Mouse (Mus musculus): Measurements from ENCODE around the gene Clta. TPM values are rescaled to one million over a fixed set of nuclear protein-coding genes. Genes with fewer than 3 reads are reported as not detected.

Clta gene
- polyA plus RNA-seq, 1 experiment from 2014 or later, result 237 TPM

DNA sequence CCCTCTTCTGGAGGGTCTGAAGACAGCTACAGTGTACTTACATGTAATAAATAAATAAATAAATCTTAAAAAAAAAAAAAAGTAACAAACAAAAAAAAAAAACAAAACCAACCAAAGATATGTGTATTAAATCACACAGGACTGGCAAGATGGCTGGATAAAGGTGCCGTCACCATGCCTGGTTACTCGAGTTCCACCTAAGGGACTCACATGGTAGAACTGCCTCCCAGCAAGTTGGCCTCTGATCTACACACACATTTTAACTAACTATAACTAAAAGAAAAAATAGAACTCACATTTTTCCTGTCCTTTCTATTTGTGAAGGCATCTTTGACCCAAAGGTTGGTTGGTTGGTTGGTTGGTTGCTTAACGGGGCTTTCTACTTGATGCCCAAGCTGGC, 7.5 kb downstream of the Clta start:
- Histone ChIP-seq H3K36me3 (ENCODE audit: insufficient read depth) (peaks cover 5% of the 10 kb centered on the region; the same call in 1 of the 2 replicates), H3K4me3 (ENCODE audit: low read depth, low read length) (peak overlapping the region; percentile 100), H3K9me3 (ENCODE audit: low read depth, low read length) (no peaks in the 10 kb centered on the region), H3K27me3 (ENCODE audit: insufficient read depth, low read length) (no peaks in the 10 kb centered on the region), H3K9ac (peak overlapping the region; percentile 94), H3K4me1 (ENCODE audit: insufficient read depth) (peaks cover 6% of the 10 kb centered on the region; the same call in 1 of the 2 replicates), H3K27ac (ENCODE audit: low read depth) (peak overlapping the region; percentile 67), H3K4me2 (peak overlapping the region; percentile 89)
- 74% methylated on average over 3 of the region's 3 CpGs for WGBS
- DNase-seq, result no peak
- TF ChIP-seq CTCF (IDR thresholded peaks at IDR 0.05; ENCODE audit: low read depth), result no peak
- ATAC-seq (ENCODE audit: insufficient read depth), result no peak

DNA sequence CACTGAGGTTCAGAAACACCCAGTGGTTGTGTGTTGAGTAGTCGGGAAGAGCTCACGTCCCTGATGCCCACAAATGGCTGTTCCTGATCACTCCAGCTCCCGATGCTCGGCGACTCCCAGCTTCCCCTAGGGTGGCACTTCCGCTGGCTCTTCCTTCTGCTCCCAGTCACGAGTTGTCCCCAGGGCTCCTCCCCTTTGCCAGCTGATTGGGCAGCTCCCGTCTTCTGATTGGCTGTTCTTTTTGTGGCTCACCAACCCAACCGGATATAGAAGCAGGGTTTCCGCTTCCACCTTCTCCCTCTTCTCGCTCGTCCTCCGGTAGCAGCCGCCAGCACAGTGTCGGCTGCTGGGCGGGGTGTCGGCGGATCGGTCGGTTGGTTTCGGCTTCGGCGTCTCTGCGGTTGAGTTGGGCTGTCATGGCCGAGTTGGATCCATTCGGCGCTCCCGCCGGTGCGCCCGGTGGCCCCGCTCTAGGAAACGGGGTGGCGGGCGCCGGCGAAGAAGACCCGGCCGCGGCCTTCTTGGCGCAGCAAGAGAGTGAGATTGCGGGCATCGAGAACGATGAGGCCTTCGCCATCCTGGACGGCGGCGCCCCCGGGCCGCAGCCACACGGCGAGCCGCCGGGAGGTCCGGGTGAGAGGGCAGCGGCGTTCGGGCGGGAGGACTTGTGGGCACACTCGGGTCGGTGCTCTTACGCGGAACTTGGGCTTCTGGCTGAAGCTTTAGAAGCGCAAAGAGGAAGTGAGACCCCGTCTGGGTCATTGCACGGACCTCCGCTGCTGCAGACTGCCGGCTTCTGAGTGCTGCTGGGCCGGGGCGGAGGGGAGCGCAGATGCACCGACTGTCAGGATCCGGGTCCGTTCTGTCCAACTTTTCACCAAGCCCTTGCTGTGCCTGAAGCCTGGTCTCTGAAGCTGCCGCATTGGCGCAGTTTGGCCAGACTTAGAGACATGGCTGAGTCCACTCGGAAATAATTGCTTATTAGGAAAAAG, 8.4 kb downstream of the Clta start:
- peak; percentile 98 for ATAC-seq (ENCODE audit: insufficient read depth)
- Histone ChIP-seq H3K4me3 (ENCODE audit: low read depth, low read length) (peak overlapping the region; percentile 100), H3K4me1 (ENCODE audit: insufficient read depth) (peaks cover 6% of the 10 kb centered on the region; the same call in 1 of the 2 replicates), H3K4me2 (peak overlapping the region; percentile 89), H3K36me3 (ENCODE audit: insufficient read depth) (peaks cover 5% of the 10 kb centered on the region; the same call in 1 of the 2 replicates), H3K9me3 (ENCODE audit: low read depth, low read length) (no peaks in the 10 kb centered on the region), H3K27ac (ENCODE audit: low read depth) (peak overlapping the region; percentile 67), H3K9ac (peak overlapping the region; percentile 94), H3K27me3 (ENCODE audit: insufficient read depth, low read length) (no peaks in the 10 kb centered on the region)
- under 1% methylated on average over 77 of the region's 77 CpGs for WGBS
- no peak for TF ChIP-seq CTCF (IDR thresholded peaks at IDR 0.05; ENCODE audit: low read depth)
- DNase-seq, result peak; percentile 96

DNA sequence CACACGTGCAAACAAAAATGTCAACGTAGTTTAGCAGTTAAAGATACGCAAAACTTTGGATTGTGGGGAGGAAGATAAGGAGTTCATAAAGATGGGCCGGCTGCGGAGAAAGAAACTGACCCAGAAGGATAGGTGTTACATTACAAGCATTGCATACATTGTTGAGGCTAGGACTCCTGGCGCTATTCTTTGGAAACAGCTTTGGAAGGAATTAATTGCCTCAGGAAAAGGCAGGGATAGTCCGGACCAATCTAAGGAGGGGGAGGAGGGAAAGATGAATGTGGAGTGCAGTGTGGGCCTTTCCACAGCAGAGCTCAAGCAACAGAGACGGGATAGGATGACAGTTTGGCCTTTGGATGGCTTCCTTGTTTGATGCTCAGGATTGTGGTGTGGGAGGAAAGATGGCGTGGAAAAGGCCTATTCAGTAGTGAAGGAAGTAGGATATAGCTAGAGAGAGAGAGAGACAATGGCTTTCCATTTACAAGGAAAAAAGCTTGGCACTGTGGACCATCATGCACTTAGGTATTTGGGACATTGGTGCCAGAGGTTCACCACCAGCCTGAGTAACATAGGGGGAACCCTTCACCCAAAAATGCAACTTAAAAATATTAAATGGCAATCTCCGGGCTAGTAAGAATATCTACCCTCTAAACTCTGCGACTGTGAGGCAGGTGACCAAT, 9.3 kb downstream of the Clta start:
- WGBS, result 21% methylated on average over 11 of the region's 11 CpGs
- Histone ChIP-seq H3K9me3 (ENCODE audit: low read depth, low read length) (no peaks in the 10 kb centered on the region), H3K9ac (peak overlapping the region; percentile 94), H3K4me3 (ENCODE audit: low read depth, low read length) (peak overlapping the region; percentile 100), H3K27me3 (ENCODE audit: insufficient read depth, low read length) (no peaks in the 10 kb centered on the region), H3K4me1 (ENCODE audit: insufficient read depth) (peaks cover 6% of the 10 kb centered on the region; the same call in 1 of the 2 replicates), H3K27ac (ENCODE audit: low read depth) (no peak overlapping the region), H3K4me2 (peak overlapping the region; percentile 89), H3K36me3 (ENCODE audit: insufficient read depth) (peaks cover 5% of the 10 kb centered on the region; the same call in 1 of the 2 replicates)
- peak; percentile 3 for DNase-seq
- no peak for ATAC-seq (ENCODE audit: insufficient read depth)
- TF ChIP-seq CTCF (IDR thresholded peaks at IDR 0.05; ENCODE audit: low read depth), result no peak

DNA sequence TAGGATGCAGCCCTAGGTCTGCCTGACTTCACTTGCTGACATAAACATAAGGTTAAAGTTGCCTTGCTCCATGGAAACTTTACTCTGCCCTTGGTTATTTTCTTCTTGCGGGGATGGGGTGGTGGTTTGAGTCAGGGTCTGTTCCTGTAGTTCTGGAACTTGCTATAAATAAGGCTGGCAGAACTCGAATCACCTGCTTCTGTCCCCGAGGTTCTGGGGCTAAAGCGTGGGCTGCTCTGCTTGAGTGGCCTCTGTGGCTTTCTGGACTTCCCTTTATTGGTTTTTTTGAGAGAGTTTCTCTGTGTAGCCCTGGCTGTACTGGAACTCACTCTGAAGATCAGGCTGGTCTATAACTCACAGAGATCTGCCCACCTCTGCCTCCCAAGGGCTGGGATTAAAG, 11.8 kb downstream of the Clta start:
- ATAC-seq (ENCODE audit: insufficient read depth) (no peak), DNase-seq (no peak)
- Histone ChIP-seq H3K9me3 (ENCODE audit: low read depth, low read length) (no peaks in the 10 kb centered on the region), H3K4me2 (no peak overlapping the region), H3K4me1 (ENCODE audit: insufficient read depth) (peaks cover 6% of the 10 kb centered on the region; the same call in 1 of the 2 replicates), H3K27me3 (ENCODE audit: insufficient read depth, low read length) (no peaks in the 10 kb centered on the region), H3K4me3 (ENCODE audit: low read depth, low read length) (no peak overlapping the region), H3K36me3 (ENCODE audit: insufficient read depth) (peaks cover 29% of the 10 kb centered on the region), H3K27ac (ENCODE audit: low read depth) (no peak overlapping the region), H3K9ac (no peak overlapping the region)
- no peak for TF ChIP-seq CTCF (IDR thresholded peaks at IDR 0.05; ENCODE audit: low read depth)
- WGBS, result 90% methylated on average over 4 of the region's 4 CpGs

DNA sequence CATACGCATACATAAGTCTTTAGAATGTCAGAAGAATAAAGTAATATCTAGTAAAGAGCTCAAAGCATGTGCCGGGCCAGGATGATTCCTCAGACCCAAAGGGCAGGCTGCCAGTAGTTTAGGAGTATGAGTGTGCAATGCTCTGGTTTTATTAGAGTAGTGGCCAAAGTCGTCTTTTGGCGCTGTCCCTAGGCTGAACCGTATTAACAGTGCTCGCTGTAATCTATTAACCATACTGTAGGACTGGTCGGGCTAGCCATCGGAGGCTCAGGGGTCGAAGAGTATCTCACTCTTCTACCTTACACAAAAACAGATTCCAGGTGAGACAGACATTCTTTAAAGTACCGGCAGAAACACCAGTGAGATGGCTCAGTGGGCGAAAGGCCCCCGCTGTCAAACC, 12.5 kb downstream of the Clta start:
- whole genome bisulfite sequencing, result 88% methylated on average over 12 of the region's 12 CpGs
- no peak for DNase-seq
- Histone ChIP-seq H3K9me3 (ENCODE audit: low read depth, low read length) (no peaks in the 10 kb centered on the region), H3K4me1 (ENCODE audit: insufficient read depth) (peaks cover 6% of the 10 kb centered on the region; the same call in 1 of the 2 replicates), H3K4me3 (ENCODE audit: low read depth, low read length) (no peak overlapping the region), H3K27ac (ENCODE audit: low read depth) (no peak overlapping the region), H3K27me3 (ENCODE audit: insufficient read depth, low read length) (no peaks in the 10 kb centered on the region), H3K9ac (no peak overlapping the region), H3K36me3 (ENCODE audit: insufficient read depth) (peaks cover 35% of the 10 kb centered on the region), H3K4me2 (no peak overlapping the region)
- no peak for TF ChIP-seq CTCF (IDR thresholded peaks at IDR 0.05; ENCODE audit: low read depth)
- ATAC-seq (ENCODE audit: insufficient read depth), result no peak

DNA sequence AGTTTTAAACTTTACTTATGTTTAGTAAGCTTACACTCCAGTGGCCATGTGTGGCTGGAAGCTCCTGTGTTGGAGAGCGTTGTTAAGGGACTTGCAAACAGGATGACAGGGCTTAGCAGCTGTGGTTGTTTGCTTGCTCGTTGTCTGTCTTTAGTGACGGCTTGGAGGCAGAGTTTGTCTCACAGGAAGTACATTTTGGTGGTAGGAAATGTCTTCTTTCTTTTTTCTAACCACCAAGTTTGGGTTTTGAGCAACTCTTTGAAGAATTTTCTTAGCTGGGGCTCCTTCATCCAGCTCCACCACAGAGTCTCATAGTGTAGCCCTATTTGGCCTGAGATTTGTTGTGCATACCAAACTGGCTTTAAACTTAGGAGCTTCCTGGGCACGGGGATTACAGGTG, 18.1 kb downstream of the Clta start:
- Histone ChIP-seq H3K4me1 (ENCODE audit: insufficient read depth) (no peaks in the 10 kb centered on the region), H3K9ac (no peak overlapping the region), H3K9me3 (ENCODE audit: low read depth, low read length) (no peaks in the 10 kb centered on the region), H3K4me2 (no peak overlapping the region), H3K36me3 (ENCODE audit: insufficient read depth) (peaks cover 80% of the 10 kb centered on the region), H3K4me3 (ENCODE audit: low read depth, low read length) (no peak overlapping the region), H3K27ac (ENCODE audit: low read depth) (no peak overlapping the region), H3K27me3 (ENCODE audit: insufficient read depth, low read length) (no peaks in the 10 kb centered on the region)
- no peak for DNase-seq
- no peak for TF ChIP-seq CTCF (IDR thresholded peaks at IDR 0.05; ENCODE audit: low read depth)
- 75% methylated on average over 4 of the region's 4 CpGs for WGBS
- ATAC-seq (ENCODE audit: insufficient read depth), result no peak

DNA sequence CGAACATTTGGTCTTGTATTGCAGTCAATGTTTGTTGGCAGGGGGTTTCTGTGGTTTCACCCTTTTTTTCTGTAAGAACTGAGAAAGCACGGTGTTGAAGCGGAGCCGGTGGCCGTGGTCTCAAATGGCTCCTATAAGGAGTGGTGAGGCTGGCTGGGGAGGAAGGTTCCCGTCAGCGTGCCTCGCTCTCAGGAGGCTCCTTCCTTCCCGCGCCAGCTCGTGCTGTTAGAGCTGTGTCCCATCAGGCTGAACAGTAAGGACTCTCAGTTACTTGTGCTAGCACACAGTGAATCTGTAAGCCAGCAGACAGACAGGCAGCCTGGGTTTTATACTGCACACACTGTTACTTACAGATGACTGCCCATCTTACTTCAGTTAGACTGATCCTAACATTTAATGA, 18.5 kb downstream of the Clta start:
- DNase-seq (no peak), ATAC-seq (ENCODE audit: insufficient read depth) (no peak)
- H3K36me3 ChIP-seq (ENCODE audit: insufficient read depth), result peaks cover 85% of the 10 kb centered on the region
- H3K9ac ChIP-seq, result no peak overlapping the region
- H3K27ac ChIP-seq (ENCODE audit: low read depth), result no peak overlapping the region
- no peak for TF ChIP-seq CTCF (IDR thresholded peaks at IDR 0.05; ENCODE audit: low read depth)
- no peaks in the 10 kb centered on the region for H3K27me3 ChIP-seq (ENCODE audit: insufficient read depth, low read length)
- no peak overlapping the region for H3K4me3 ChIP-seq (ENCODE audit: low read depth, low read length)
- no peaks in the 10 kb centered on the region for H3K4me1 ChIP-seq (ENCODE audit: insufficient read depth)
- 92% methylated on average over 11 of the region's 11 CpGs for WGBS
- H3K4me2 ChIP-seq, result no peak overlapping the region
- H3K9me3 ChIP-seq (ENCODE audit: low read depth, low read length), result no peaks in the 10 kb centered on the region

Data from lung, embryonic 14.5 days (tissue).